Mouse (Mus musculus): ENCODE data around the gene Abcg4.
"Not testable (repeated sequence)": the region's sequence is repeated elsewhere in the genome, so short reads cannot be mapped to it uniquely, and the experiment has no call there.

Gene Abcg4

DNA sequence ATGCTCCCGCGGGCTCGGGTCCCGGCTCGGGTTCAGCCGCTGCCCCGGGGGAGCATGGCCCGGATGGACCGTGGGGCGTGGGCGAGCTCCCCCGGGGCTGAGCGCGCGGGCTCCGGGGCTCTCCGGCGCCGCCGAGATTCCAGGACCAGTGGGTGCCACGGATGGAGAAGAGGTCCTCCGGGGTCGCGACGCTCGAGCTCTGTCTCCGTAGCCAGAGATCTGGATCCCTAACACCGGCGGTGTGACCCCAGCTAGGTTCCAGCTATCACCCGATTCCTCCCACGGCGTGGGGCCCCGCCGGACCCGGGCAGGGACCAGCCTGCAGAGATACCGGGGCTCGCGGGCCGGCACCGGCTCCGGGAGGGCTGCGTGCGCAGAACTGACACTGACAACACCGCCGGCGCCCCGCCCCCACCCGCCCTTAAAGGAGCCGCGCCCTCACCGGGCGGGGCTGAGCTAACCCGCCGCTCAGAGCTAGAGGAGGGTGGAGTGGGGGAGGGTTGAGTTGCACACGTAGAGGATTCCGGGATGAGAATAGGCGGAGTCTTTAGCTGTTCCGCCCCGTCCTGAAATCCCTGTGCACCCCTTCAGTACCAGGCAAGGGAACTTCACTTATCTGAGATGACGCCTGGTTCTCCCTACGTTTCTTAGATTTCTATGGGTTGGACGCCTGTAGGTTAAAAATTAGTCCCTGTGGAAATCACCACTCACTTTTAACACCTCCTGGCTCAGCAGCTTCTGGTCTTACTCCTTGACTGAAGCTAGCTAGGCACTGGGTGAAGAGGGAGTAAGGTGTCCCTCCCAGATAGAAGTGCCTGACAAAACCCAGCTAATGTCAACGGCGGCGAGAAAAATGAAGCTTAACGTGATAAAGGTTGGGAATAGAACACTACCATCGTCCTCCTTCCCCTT is 31.7 kb upstream of the Abcg4 start, which contains the start of gene C2cd2l:
C2cd2l (minus strand) TSS at position 399 of the 912 bp plus-strand sequence.
- DNase-seq (ENCODE audit: low read depth, low spot score): peak; percentile 98

DNA sequence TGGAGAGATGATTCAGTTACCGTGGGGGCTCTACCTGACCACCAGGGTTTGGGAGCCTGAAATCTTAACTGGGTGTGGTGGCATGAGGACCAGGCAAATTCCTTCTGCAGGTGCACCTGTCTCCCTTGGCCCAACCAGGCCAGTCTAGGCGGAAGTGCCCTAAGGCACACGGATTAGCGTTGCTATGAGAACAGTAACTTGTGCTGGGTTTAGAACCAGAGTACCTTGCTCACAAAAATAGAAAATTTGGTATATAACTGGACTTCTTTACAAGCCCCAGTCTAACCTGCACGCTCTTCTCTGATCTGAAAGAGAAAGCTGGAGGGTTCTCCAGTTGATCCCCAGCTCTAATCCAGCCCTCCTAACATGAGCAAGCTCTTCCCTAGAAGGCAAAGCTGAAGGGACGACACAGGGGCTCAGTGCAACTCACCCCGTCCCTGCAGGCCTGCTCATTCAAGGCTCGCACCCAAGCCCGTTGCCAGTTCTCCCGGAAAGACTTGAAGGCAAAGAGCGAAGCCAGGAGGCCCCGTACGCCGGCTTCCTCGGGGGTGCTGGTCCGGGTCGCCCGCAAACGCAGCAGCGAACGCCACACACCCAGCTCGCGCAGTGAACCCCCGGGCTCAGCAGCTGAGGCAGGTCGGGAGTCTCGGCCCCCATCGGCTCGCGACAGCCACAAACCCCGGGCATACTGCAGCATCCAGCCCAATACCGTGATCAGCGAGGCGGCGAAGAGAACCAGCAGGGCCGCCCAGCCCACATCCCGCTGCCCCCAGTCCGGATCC is 30.9 kb upstream of the Abcg4 start:
- DNase-seq (ENCODE audit: low read depth, low spot score): no peak

DNA sequence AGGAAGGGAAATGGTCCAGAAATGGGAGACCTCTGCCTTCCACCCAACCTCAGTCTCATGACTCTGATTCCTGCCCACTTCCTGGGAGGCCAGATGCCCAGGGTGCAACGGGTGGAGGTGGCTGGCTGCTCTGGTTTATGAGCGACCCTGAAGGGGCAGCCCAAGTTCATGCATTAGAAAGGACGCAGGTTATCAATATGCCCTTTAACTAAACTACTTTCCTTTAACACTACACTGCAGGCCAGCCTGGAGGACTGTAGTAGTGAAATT is 30.3 kb upstream of the Abcg4 start:
- DNase-seq (ENCODE audit: low read depth, low spot score): no peak

DNA sequence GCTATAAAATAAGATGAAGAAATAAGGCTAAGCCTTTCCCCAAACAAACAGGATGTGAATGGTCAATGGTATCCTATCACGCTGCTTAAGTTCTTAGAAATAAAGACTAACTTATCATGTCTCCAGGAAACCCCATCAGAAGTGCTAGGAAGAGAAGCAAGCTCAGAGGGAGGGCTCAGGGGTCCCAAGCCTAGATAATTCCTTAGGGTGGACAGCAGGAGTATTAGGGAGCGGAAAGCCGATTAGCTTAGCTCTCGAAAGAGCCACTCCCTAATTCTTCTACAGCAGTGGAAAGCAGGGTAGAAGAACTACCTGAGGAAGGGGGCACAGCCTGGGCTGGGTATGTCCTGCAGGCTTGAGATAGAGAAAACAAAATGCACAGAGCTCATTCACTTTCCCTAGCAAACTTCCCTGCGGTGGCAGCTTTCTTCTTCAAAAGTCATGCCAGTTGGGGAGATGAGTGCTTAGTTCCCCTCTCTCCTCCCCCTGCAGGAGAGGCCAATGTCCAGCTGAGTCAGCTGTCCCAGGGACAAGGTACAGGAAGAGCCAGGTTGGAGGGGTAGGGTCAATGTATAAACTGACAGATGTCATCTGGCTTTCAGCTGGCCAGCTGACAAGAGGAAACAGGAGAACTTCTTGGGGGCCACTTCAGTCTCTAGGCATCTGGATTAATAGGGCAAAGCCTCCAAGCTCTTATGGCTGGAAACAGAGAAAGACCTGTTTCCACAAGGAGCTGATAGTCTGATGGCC is 29.8 kb upstream of the Abcg4 start:
- no peak for DNase-seq (ENCODE audit: low read depth, low spot score)

DNA sequence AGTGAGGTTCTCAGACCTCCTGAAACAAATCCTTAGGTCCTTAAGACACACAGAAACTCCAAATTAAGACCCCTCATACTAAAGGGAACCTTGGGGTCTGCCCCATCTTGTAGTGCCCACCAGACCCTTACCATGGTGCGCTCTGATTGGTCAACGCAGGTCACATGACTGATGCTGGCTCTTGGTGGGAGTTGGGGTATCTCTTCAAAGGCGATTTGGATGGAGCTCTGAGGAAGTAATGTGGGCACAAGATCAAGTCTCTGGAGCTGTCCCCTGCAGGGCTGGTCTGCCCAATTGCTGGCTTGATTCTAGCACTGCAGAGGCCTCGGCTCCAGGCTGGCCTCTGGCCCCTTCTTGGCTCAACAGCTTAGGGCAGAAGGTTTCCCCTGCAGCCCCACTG is 29.0 kb upstream of the Abcg4 start:
- no peak for DNase-seq (ENCODE audit: low read depth, low spot score)

DNA sequence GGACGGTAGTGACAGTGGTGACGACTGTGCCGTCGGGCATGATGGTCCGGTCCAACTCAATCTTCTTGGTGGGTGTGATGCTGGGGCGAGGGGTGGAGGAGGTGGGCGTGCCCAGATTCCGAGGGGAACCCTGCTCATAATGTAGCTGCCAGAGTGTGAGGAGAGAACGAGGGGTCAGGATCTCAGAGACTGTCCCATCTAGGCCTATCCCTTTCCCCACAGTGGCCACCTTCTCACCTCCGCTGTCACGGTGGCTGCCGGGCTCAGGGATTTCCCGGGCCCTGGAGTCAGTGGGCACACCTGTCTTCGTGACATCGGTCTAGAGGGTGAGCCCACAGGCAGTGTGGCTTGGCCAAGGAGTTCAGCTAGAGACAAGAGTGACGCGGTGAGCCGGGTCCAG is 26.5 kb upstream of the Abcg4 start:
- no peak for DNase-seq (ENCODE audit: low read depth, low spot score)

DNA sequence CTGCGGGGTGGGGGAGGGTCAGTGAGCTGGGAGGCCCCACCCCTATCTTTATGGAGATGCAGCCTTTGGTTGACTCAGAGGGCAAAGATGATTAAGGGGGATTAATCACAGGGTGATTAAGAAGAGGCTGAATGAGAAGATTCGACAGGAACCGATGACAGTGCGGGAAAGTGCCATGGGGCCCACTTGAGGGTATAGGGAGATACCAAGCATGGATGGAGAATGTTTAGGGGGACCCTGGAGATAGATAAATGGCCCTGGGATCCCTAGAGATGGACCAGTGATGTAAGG is 25.8 kb upstream of the Abcg4 start:
- no peak for DNase-seq (ENCODE audit: low read depth, low spot score)

DNA sequence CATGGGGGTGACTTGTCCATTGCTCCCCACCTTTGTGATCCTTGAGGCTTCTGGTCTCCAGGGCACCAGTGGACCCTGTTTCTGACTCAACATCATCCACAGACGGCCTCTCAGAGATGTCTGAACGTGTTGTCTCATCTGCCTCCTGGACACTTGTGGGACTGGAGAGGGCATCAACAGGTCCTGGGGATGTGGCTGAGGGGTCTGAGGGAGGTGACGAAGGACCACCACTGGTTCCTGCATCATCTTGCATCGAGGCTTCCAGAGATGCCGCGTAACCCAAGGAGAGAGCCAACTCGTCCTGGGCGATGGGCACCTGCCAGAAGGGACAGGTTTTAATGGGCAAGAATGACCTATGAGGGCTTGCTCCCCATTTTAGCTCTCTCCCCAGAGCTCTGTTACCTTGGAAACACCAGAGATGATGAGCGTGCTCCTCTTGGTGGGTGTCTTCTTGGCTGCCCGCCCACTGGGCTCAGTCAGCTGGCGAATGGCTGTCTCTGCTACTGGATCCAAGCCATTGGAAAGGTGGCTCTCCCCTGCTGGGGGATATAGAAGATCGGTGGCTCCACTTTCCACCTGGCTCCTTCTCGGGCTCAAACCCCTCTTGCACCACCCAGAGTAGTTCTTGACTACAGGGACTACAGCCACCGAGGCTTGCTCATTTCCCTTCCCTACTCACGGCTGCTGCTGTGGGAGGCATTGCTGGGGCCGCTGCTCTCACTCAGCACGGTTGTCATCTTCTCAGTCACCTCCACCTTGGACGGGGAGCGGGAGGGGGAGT is 25.3 kb upstream of the Abcg4 start:
- DNase-seq (ENCODE audit: low read depth, low spot score): no peak

DNA sequence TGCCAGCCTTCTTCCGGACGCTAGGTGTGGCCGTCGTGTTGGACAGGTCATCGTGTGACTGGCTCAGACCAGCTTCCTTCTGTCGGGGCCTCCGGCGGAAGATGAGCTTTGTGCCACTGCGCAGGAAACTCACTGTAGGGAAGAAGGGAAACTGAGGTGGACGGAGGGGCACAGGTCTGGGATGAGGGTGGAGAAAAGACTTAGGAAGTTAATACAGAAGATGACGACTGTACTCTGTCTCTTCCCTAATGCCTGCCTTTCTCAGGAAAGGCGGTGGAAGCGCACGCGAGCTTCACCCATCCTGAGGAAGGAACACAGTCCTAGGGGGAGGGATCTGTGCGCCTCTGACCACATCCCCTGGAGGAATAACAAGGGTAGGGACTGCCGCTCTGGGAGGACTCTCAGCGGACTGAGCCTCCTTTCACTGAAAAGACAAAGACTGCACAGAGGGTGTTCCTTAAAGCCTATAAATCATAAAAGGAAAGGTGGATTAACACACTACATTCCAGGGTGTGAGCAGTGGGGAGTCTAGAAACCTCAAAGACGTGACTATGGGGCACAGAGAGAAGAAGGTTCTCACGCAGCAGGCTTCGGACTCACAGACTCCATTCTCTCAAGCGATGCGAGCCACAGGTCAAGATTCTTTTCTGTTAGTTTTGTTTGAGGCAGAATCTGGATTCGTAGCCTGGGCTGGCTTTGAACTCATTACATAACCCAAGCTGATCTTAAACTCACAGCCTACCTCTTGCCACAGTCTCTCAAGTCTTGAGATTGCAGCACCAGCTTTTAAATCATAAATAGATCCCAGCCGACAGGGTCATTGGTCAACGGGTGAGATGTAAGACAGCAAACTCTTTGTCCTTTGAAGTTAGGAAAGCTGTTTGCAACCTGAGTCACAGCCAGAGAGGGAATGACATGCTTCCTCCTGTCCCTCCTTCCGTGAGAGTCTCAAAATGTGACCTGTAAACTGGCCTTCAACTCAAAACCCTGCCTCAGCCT is 23.0 kb upstream of the Abcg4 start:
- peak; percentile 93 for DNase-seq (ENCODE audit: low read depth, low spot score)

DNA sequence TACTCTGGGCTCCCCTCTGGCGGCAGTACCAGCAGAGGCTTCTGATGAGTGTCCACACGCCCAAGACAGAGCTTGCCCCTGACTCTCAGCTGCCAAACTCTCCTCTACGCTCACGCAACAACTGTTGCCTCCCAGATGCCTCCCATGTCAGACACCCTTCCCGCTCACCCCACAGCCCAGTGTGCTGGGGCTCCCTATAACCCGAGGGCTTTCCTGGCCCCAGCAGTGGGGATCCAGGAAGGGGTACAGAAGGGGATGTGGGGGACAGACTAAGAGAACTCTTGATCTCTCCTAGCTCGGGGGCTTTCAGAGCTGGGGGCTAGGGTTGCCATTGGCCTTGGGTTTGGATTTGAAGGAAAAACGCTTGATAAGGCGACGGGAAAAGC is 22.3 kb upstream of the Abcg4 start:
- no peak for DNase-seq (ENCODE audit: low read depth, low spot score)

DNA sequence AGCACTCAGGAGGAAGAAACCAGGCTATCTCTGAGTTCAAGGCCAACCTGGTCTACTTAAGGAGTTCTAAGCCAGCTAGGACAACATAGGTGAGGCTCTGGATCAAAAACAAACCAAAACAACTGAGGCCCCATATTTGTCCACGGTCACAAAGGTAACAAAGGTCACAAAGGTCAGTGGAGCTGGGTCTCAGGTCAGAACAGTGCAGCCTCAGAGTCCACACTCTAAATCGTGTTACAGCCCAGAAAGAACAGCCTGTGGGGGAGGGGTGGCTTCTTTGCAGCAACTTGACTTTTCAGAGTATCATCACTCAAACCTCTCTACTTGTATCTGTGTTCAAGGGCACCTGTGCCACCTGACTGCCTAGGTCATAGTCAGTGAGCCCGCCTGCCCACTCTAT is 21.3 kb upstream of the Abcg4 start:
- peak; percentile 41 for DNase-seq (ENCODE audit: low read depth, low spot score)

DNA sequence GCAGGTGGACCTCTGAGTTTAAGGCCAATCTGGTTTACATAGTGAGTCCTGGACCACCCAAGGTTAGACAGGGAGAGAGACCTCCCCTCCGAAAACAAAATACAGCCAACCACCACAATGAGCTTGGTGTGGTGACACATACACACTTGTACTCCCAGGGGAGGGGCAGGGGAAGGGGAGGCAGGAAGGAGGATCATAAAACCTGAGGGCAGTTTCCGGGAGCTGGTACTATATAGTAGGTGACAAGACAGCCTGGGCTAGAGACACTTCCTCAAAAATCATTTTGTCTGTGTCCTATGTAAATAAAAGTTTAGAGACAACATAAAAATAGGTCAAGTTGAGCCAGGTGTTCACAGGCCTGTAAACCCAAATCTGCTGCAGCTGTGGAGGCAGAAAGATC is 18.8 kb upstream of the Abcg4 start:
- no peak for DNase-seq (ENCODE audit: low read depth, low spot score)

DNA sequence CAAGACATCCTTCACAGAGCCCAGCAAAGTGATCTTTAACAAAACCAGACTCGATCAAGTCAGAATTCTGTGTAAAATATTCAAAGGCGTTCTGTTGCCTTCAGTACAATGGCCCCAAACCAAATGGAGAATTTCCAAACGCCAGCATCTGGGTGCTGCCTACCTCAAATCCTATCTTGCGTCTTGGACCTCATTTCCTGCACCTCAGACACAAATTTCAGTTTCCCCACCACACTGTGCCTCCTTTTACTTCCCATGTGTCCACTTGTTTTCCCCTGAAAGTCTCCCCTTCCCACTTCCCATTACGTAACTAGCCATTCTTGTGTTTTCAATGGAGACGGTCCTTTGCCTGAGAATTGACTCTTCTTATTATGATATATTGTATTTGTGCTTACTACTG is 18.1 kb upstream of the Abcg4 start:
- DNase-seq (ENCODE audit: low read depth, low spot score): no peak

DNA sequence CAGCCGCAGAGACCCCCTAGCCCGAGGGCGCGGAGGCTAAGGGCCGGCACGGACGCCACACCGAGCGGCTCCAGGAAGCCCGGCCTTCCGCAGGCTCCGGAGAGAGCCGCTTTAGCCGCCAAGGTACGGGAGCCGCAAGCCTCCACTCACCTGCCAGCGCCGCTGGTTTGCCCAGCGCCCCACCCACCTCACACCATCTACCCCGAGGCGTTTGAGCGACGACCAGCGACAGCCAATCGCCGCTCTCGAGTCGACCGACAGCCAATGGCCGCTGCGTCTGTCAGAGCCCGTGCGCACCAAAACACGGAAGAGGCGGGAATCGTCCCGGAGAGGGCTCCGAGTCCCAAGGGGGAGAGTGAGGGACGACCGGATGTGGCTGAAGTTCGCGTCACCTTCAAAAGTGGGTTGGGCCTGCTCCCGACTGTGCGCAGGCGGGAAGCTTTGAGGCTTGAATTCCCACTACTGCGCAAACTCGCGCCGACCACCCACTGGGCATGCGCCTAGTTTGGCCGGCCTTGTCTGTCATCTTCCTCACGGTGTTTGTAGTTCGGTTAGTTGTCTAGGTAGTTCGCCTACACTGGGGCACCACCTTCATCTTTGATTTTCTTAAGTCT is 17.2 kb upstream of the Abcg4 start, which contains the start of gene Hinfp:
Hinfp (minus strand) TSS at position 206 of the 614 bp plus-strand sequence.
- DNase-seq (ENCODE audit: low read depth, low spot score): peak; percentile 100

DNA sequence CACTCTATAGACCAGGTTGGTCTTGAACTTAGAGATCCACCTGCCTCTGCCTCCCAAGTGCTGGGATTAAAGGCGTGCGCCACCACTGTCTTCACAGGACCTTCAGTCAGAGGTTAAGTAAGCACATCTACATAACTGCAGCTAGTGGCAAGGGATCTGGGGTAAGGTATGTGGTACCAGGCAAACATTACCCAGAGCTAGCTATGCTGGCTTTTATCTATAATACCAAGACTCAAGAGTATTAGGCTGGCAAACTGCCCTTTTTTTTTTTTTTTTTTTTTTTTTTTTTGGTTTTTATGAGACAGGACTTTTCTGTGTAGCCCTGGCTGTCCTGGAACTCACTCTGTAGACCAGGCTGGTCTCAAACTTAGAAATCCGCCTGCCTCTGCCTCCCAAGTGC is 11.6 kb upstream of the Abcg4 start:
- not testable (repeated sequence) for DNase-seq (ENCODE audit: low read depth, low spot score)

DNA sequence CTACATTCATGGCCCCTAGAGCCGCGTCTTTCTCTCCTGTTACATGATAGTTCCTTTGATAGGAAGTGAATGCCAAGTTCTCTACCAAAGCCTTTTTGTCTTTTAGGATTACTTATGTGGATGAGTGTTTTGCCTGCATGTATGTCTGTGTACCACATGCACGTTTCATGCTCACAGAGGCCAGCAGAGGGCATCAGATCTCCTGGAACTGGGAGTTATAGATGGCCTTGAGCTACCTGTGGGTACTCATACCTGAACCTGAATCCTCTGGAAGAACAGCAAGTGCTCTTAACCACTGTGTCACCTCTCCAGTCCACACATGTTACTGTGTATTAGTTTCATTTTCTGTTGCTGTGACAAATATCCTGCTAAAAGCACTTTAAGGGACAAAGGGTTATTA is 4.1 kb upstream of the Abcg4 start:
- DNase-seq (ENCODE audit: low read depth, low spot score): peak; percentile 53

DNA sequence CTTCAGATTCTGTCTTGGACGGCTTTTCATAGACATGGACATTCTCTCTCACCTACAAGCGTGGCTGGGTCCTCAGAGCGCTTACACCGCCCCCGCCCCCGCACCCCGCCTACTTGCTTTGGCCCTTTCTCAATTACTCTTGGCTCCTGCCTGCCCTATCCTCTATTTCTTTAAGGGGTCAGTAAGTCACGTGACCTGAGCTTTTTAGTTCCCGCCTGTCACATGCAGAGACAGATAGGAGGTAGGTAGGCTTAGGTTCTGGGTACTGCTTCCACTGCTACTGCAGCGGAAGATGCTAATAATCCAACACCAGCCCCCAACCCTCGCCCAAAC is 510 bp upstream of the Abcg4 start:
- no peak for DNase-seq (ENCODE audit: low read depth, low spot score)

DNA sequence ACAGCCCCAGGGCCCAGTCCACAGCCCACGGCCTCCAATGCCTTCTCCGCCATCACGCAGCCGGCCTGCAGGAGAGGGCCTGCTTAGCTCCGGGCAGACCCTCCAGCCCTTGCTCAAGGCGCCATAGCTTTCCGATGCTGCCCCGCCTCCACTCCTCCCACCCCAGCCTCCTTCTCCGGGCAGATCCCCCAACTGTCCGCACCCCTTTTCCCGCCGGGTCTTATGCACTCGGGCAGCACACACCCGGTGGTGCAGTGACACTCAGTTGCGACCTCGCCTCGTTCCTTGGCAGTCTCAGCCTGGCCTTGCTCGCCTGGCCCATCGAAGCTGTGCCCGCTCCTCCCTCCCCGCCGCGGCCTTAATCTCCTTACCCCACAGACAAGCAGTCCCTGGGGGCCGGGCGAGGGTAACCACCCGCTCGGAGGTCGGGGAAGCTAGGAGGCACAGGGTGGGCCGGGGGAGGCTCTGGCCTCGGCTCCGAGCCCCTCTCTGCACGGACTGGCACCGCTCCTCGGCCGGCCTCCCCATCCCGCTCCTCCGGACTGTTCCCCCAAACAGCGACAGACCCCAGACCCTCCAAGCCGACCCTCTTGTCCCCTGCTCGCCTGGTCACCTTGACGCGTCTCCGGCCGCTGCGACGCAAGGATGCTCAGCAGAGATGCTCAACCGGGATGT is 877 bp downstream of the Abcg4 start:
- DNase-seq (ENCODE audit: low read depth, low spot score): no peak

DNA sequence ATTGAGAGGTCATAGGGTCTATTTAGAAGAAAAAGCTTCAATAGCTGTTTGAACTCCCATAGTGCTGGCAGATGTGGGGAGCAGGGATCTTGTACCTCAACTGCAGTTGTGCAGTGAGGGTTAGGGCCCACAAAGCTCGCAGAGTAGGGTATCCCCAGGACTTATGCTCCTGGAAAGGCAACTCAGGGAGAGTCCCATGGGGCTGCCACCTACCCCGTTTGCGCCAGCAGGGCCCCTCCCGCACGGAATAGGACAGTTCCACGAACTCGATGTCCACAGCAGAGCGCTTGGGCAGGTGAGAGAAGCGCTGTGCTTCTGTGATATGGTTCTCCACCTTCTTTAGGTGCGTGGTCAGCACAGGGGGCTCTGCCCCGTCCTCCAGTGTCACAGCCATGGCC is 1.4 kb downstream of the Abcg4 start:
- no peak for DNase-seq (ENCODE audit: low read depth, low spot score)
